Mouse (Mus musculus) kidney, adult 2 months (tissue): ENCODE results near the gene Tbc1d25. TPM values are rescaled to one million over a fixed set of nuclear protein-coding genes. Genes with fewer than 3 reads are reported as not detected.

Experiments used
- DNase-seq: peaks from one replicate; pipeline ENCODE4 v3.0.0; 2021
- H3K27ac ChIP-seq: fragments of 200-500 bp; 2 replicates; pipeline ENCODE4 v1.5.1; 2012; ENCODE audit warnings: low read depth, low read length, control low read depth, inconsistent platforms; ENCODE audit not compliant: insufficient read depth
- H3K27me3 ChIP-seq: fragments of 200-500 bp; replicated peaks from 2 replicates; pipeline ENCODE4 v1.6.1; 2012; ENCODE audit warnings: mild to moderate bottlenecking, moderate library complexity, low read length, inconsistent platforms; ENCODE audit not compliant: control insufficient read depth, insufficient read depth
- H3K36me3 ChIP-seq: fragments of 200-500 bp; 2 replicates; pipeline ENCODE4 v1.6.1; 2012; ENCODE audit warnings: mild to moderate bottlenecking, moderate library complexity, low read length, inconsistent platforms; ENCODE audit not compliant: control insufficient read depth, insufficient read depth
- H3K4me1 ChIP-seq: fragments of 200-500 bp; 2 replicates; pipeline ENCODE4 v1.6.1; 2011; ENCODE audit warnings: low read length; ENCODE audit not compliant: control insufficient read depth, insufficient read depth
- H3K4me3 ChIP-seq: fragments of 200-500 bp; 2 replicates; pipeline ENCODE4 v1.5.1; 2011; ENCODE audit warnings: mild to moderate bottlenecking, low read depth, low read length, control low read depth; ENCODE audit not compliant: insufficient read depth
- CTCF ChIP-seq: fragments of 200-500 bp; conservative IDR thresholded peaks from 2 replicates; pipeline ENCODE4 v1.5.1; 2011; ENCODE audit warnings: low read depth, mild to moderate bottlenecking, control low read depth, low read length, moderate library complexity, mixed read lengths; ENCODE audit not compliant: insufficient read depth, insufficient read length
- POLR2A ChIP-seq: fragments of 200-500 bp; IDR thresholded peaks from one replicate; pipeline ENCODE4 v1.6.1; 2011; ENCODE audit warnings: low read depth, low read length, control low read depth
- WGBS: fragments of 180-500 bp; shearing (Covaris S2); methylation state at CpG from one replicate; pipeline ENCODE4 v1.1.7; 2018; 5-methylcytosine and 5-hydroxymethylcytosine counted together
- polyA plus RNA-seq: library from polyadenylated mRNA; depleted of rRNA; stranded (reverse); fragments of >200 nt; gene quantifications from 2 replicates; pipeline ENCODE4 v1.2.3, GENCODE M21; 2012; rRNA removed

Tbc1d25 gene
- polyA plus RNA-seq, 1 experiment = 17.0 TPM

DNA sequence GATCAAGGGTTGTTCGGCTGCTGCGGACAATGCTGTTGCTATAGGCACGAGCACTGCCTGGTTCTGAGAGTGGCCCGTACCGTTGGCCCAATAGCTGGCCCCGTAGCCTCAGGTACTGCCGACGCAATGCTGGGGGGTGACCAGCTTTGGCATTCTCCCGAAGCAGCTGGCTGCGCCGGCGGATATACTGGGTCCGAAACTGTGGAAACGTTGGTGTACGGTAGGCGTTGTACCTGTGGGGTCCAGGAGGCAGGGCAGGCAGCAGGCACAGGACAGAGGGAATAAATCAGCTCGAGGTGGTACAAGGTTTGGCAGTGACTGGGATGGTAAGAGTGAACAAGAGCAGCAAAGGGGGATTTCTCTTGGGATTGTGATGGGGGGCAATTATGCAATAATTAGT is 44.6 kb downstream of the Tbc1d25 start:
- no peaks in the 10 kb centered on the region for H3K27me3 ChIP-seq
- H3K36me3 ChIP-seq = no peaks in the 10 kb centered on the region
- DNase-seq = no peak
- TF ChIP-seq POLR2A = no peak
- no peak for TF ChIP-seq CTCF
- peak overlapping the region; percentile 5; the same call in 1 of the 2 replicates for H3K4me3 ChIP-seq
- H3K4me1 ChIP-seq = peaks cover 4% of the 10 kb centered on the region; the same call in 1 of the 2 replicates
- no peak overlapping the region for H3K27ac ChIP-seq
- WGBS = 96% methylated on average over 17 of the region's 17 CpGs

DNA sequence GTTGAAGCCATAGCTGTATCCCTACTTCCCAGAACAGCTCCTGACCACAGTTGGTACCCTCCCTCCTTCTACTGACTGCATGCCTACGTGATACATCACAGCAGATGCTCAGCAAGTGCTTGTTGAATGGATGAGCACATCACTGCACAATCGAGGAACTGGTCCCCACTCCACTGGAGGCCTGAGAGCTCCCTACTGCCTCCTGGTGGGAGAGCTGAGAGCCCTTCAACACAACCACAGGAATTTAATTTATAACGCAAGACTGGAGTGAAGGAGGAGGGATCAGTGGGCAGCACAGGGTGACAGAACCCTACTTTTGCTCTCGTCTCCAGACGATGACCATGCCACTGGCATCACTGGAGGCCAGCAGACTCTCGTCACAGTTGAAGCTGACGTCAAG is 50.7 kb downstream of the Tbc1d25 start:
- Histone ChIP-seq H3K36me3 (no peaks in the 10 kb centered on the region), H3K4me3 (no peak overlapping the region), H3K27me3 (no peaks in the 10 kb centered on the region), H3K4me1 (no peaks in the 10 kb centered on the region), H3K27ac (no peak overlapping the region)
- 81% methylated on average over 7 of the region's 7 CpGs for WGBS
- no peak for DNase-seq
- no peak for TF ChIP-seq POLR2A
- no peak for TF ChIP-seq CTCF

DNA sequence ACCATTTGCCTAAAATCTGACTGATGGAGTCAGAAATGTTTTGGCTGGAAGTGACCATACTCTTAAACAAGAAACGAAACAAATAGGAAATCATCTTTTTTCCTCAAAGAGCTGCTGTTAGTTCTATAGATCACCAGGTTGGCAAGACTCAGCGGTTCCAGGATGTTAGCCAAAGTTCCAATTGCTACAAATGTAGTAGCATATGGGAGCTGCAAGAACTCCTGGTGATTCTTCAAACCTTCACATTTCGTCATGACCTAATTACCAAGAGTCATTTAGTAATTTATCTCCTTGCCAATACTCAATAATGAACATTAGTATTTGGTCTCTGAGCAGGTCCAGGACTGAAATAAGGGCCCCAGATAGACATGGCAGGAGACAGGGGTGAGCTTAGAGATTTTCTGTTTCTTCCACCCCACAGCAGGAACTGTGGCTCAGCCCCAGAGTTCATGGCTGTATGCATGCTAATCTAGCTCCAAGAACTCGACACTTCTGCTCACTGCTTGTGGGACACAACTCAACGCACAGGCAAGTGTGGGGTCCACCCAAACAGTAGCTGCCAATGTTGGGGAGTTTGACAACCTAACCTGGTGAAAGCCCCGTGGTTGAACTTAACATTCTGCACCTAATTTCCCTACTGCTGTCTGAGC is 52.0 kb downstream of the Tbc1d25 start:
- no peak overlapping the region for H3K4me3 ChIP-seq
- H3K36me3 ChIP-seq = no peaks in the 10 kb centered on the region
- no peaks in the 10 kb centered on the region for H3K4me1 ChIP-seq
- H3K27me3 ChIP-seq = no peaks in the 10 kb centered on the region
- WGBS = 91% methylated on average over 6 of the region's 6 CpGs
- TF ChIP-seq POLR2A (no peak), CTCF (no peak)
- DNase-seq = no peak
- no peak overlapping the region for H3K27ac ChIP-seq

DNA sequence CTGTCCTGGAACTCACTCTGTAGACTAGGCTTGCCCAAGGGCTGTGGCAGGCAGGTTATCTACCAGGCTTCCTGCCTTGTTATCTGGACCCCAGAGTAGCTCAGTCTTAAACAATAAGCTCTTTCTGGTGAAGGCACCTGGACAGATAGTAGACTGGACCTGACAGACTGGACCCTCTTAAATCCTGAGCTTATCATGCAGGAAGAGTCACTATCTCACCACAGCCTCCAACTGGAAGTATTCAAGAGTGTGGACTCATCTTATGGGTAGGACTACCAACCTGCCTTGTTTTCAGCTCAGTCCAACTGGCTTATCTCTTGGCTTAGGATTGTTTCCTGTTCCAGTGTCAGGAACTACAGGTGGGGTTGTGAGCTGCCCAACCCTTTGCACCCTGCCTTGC is 58.7 kb downstream of the Tbc1d25 start:
- no peaks in the 10 kb centered on the region for H3K27me3 ChIP-seq
- H3K27ac ChIP-seq = no peak overlapping the region
- H3K36me3 ChIP-seq = no peaks in the 10 kb centered on the region
- no peaks in the 10 kb centered on the region for H3K4me1 ChIP-seq
- no peak overlapping the region for H3K4me3 ChIP-seq
- TF ChIP-seq CTCF (no peak), POLR2A (no peak)
- DNase-seq = no peak

DNA sequence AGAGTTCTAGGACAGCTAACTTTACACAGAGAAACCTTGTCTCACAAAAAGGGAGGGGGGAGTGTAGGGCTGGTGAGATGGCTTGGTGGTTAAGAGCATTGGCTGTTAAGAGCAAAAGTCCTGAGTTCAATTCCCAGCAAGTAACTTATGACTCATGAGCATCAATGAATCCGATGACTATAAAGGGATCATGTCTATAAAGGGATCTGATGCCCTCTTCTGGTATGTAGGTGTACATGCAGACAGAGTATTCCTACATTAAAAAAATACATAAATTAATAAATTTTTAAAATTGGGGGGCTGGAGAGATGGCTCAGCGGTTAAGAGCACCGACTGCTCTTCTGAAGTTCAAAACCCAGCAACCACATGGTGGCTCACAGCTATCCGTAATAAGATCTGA is 60.7 kb downstream of the Tbc1d25 start:
- no peaks in the 10 kb centered on the region for H3K36me3 ChIP-seq
- H3K4me3 ChIP-seq = no peak overlapping the region
- no peak for DNase-seq
- H3K4me1 ChIP-seq = no peaks in the 10 kb centered on the region
- WGBS = 47% methylated on average over 4 of the region's 4 CpGs
- TF ChIP-seq POLR2A (no peak), CTCF (no peak)
- no peak overlapping the region for H3K27ac ChIP-seq
- no peaks in the 10 kb centered on the region for H3K27me3 ChIP-seq

DNA sequence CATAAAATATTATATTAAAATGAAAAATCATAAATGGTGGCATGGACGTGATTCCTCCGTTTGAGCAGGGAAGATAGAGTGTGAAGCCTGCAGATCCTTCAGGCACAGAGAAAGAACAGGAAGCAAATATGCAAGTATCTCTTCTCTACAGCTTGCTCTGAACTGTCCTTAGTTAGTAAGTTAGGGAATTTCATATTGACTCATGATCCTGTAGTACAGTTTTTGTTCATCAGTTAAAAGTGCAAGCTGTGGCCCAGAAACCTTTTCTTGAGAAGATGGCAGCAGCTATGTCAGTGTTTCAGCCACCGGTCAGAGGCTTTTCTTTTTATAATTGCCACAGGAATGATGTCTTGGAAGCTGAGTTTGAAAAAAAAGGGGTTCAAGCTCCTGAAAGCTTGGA is 71.0 kb downstream of the Tbc1d25 start:
- H3K4me3 ChIP-seq = no peak overlapping the region
- TF ChIP-seq CTCF (no peak), POLR2A (no peak)
- 95% methylated on average over 3 of the region's 3 CpGs for WGBS

More for the DNA sequence above, 71.0 kb downstream of the Tbc1d25 start:
- Histone ChIP-seq H3K36me3 (no peaks in the 10 kb centered on the region), H3K27me3 (no peaks in the 10 kb centered on the region), H3K27ac (no peak overlapping the region), H3K4me1 (no peaks in the 10 kb centered on the region)
- no peak for DNase-seq

Other genes starting within 250 kb of the Tbc1d25 start
- gene Eras, start 247.6 kb downstream of the Tbc1d25 start, polyA plus RNA-seq = not detected in 2 replicates
- gene Hdac6, start 228.3 kb downstream of the Tbc1d25 start, polyA plus RNA-seq = 65.1 and 86.2 TPM in 2 replicates
- 0.09 and 0.15 TPM in 2 replicates for gene Gata1, start 198.1 kb downstream of the Tbc1d25 start, polyA plus RNA-seq
- gene Glod5, start 157.7 kb downstream of the Tbc1d25 start, polyA plus RNA-seq = 28.9 and 42.2 TPM in 2 replicates
- 7.6 and 8.4 TPM in 2 replicates for gene Suv39h1, start 101.4 kb downstream of the Tbc1d25 start, polyA plus RNA-seq
- 1.4 and 3.4 TPM in 2 replicates for gene Was, start 85.7 kb downstream of the Tbc1d25 start, polyA plus RNA-seq
- gene Wdr13, start 43.3 kb downstream of the Tbc1d25 start, polyA plus RNA-seq = 58.4 and 84.2 TPM in 2 replicates
- gene Rbm3, start 30.3 kb downstream of the Tbc1d25 start, polyA plus RNA-seq = 41.6 and 50.8 TPM in 2 replicates
- 180 and 192 TPM in 2 replicates for gene Ebp, start 17.3 kb upstream of the Tbc1d25 start, polyA plus RNA-seq
- 20.7 and 24.8 TPM in 2 replicates for gene Porcn, start 30.3 kb upstream of the Tbc1d25 start, polyA plus RNA-seq
- gene Ftsj1, start 76.2 kb upstream of the Tbc1d25 start, polyA plus RNA-seq = 31.1 and 32.1 TPM in 2 replicates
- gene Slc38a5, start 95.0 kb upstream of the Tbc1d25 start, polyA plus RNA-seq = not detected in 2 replicates
- gene Ssxb10, start 151.2 kb upstream of the Tbc1d25 start, polyA plus RNA-seq = not detected in 2 replicates
- gene Ssxb9, start 190.8 kb upstream of the Tbc1d25 start, polyA plus RNA-seq = not detected in 2 replicates
- not detected in 2 replicates for gene Ssxb1, start 237.1 kb upstream of the Tbc1d25 start, polyA plus RNA-seq